Comparison of ENCODE assay signal across 23 mouse cellular contexts in the genomic region with DNA sequence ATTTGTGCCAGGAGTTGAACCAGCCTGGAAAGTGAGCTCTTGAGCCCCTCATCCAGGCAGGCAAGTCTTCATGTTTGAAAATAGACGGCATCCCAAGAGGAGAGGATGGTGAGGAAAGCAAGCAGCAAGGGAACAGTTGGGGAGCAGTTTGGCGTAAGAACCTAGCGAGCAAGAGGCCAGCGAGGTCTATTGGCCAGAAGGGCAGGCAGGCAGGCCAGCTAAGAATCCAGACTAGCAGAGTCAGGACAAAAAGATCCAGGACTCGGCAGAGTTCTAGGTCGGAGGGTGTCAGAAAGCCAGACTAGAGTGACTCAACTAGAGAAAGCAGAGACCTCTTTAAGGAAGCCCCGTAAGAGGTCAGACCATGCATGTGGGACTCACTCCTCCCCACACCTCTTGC.
A peak's percentile ranks its signal among the peaks of the same experiment; 100 is the strongest.
DNase-seq lines count a peak whose midpoint lies in the region; ATAC-seq lines count a peak whose summit lies in the region.
"Had no signal": no experiment of that assay in that cellular context is flagged by ENCODE, and none has a peak within 500 bp of the region (broad histone marks: within the 10 kb centered on the region; RNA-seq: fewer than 3 reads in every experiment).

No protein-coding gene starts in this region.

- H3K9ac ChIP-seq in heart, embryonic 11.5 days (ENCODE audit: low read depth, low read length) = no peak overlapping the region
- H3K9ac ChIP-seq in kidney, embryonic 14.5 days (ENCODE audit: low read depth, low read length) = no peak overlapping the region
- no peak overlapping the region for H3K9ac ChIP-seq in midbrain, embryonic 15.5 days
- H3K9ac ChIP-seq: forebrain, embryonic 13.5 days; heart, embryonic 15.5 days; limb, embryonic 13.5 days; liver, embryonic 12.5 days; neural tube, embryonic 13.5 days; stomach, embryonic 15.5 days had no signal

- no peaks in the 10 kb centered on the region for H3K9me3 ChIP-seq in heart, embryonic 11.5 days (replicated peaks; ENCODE audit: control insufficient read depth, low read length)
- no peaks in the 10 kb centered on the region for H3K9me3 ChIP-seq in kidney, embryonic 14.5 days (ENCODE audit: control insufficient read depth, low read length)
- no peaks in the 10 kb centered on the region for H3K9me3 ChIP-seq in midbrain, embryonic 15.5 days
- H3K9me3 ChIP-seq: forebrain, embryonic 13.5 days; heart, embryonic 15.5 days; limb, embryonic 13.5 days; liver, embryonic 12.5 days; neural tube, embryonic 13.5 days; stomach, embryonic 15.5 days had no signal

- no peak for ATAC-seq in heart, embryonic 11.5 days (replicated peaks; ENCODE audit: insufficient number of reproducible peaks, low FRiP score, low TSS enrichment)
- no peak for ATAC-seq in kidney, embryonic 14.5 days (ENCODE audit: low FRiP score, low TSS enrichment)
- no peak for ATAC-seq in midbrain, embryonic 15.5 days (replicated peaks)
- ATAC-seq: forebrain, embryonic 13.5 days; hindbrain, postnatal 0 days; intestine, embryonic 16.5 days; liver, embryonic 12.5 days had no signal

- no peak overlapping the region for H3K4me3 ChIP-seq in heart, embryonic 11.5 days (ENCODE audit: low read depth, low read length)
- no peak overlapping the region for H3K4me3 ChIP-seq in kidney, embryonic 14.5 days (ENCODE audit: low read length)
- no peak overlapping the region for H3K4me3 ChIP-seq in midbrain, embryonic 15.5 days
- H3K4me3 ChIP-seq: forebrain, embryonic 13.5 days; heart, embryonic 15.5 days; limb, embryonic 13.5 days; liver, embryonic 12.5 days; myocyte; neural tube, embryonic 13.5 days; stomach, embryonic 15.5 days had no signal

- H3K4me2 ChIP-seq in heart, embryonic 11.5 days = no peak overlapping the region
- no peak overlapping the region for H3K4me2 ChIP-seq in kidney, embryonic 14.5 days (replicated peaks; ENCODE audit: low read depth, low read length)
- no peak overlapping the region for H3K4me2 ChIP-seq in midbrain, embryonic 15.5 days
- H3K4me2 ChIP-seq: forebrain, embryonic 13.5 days; heart, embryonic 15.5 days; limb, embryonic 13.5 days; liver, embryonic 12.5 days; neural tube, embryonic 13.5 days; stomach, embryonic 15.5 days had no signal

- H3K27me3 ChIP-seq in heart, embryonic 11.5 days (ENCODE audit: control insufficient read depth, insufficient read depth, low read length) = no peaks in the 10 kb centered on the region
- no peaks in the 10 kb centered on the region for H3K27me3 ChIP-seq in kidney, embryonic 14.5 days (ENCODE audit: control insufficient read depth, insufficient read depth, low read length)
- H3K27me3 ChIP-seq in midbrain, embryonic 15.5 days (replicated peaks) = no peaks in the 10 kb centered on the region
- H3K27me3 ChIP-seq: heart, embryonic 15.5 days; liver, embryonic 12.5 days; stomach, embryonic 15.5 days had no signal

- 67% methylated on average over 7 of the region's 7 CpGs for WGBS in heart, embryonic 11.5 days (ENCODE audit: insufficient replicate concordance)
- 71% methylated on average over 7 of the region's 7 CpGs for WGBS in kidney, embryonic 14.5 days
- WGBS in midbrain, embryonic 15.5 days = 78% methylated on average over 7 of the region's 7 CpGs

- H3K4me1 ChIP-seq in heart, embryonic 11.5 days (ENCODE audit: control insufficient read depth, insufficient read depth, low read length) = no peaks in the 10 kb centered on the region
- H3K4me1 ChIP-seq in kidney, embryonic 14.5 days (ENCODE audit: control insufficient read depth, insufficient read depth, low read length) = peaks cover 7% of the 10 kb centered on the region; the same call in 1 of the 2 replicates
- peaks cover 22% of the 10 kb centered on the region for H3K4me1 ChIP-seq in midbrain, embryonic 15.5 days
- H3K4me1 ChIP-seq: heart, embryonic 15.5 days; liver, embryonic 12.5 days; stomach, embryonic 15.5 days had no signal

- peak; percentile 13 for DNase-seq in heart, adult 8-10 months (ENCODE audit: low spot score)
- peak; percentile 27 to 50 for DNase-seq in kidney, postnatal 36 days
- peak; percentile 38 for DNase-seq in gastrocnemius, postnatal 10 days
- peak; percentile 33 for DNase-seq in skeletal muscle tissue, adult 2 months (ENCODE audit: low read depth, low spot score)
- DNase-seq: cerebellum, adult 9-10 months; layer of hippocampus, postnatal 36 days; lung, adult 18-20 months; lung, postnatal 10 days; midbrain, embryonic 14.5 days; thymus, adult 18-20 months; thymus, postnatal 4 days had no signal

- no peaks in the 10 kb centered on the region for H3K36me3 ChIP-seq in heart, embryonic 11.5 days (ENCODE audit: control insufficient read depth, insufficient read depth, low read length)
- H3K36me3 ChIP-seq in kidney, embryonic 14.5 days (ENCODE audit: control insufficient read depth, insufficient read depth, low read length) = no peaks in the 10 kb centered on the region
- H3K36me3 ChIP-seq in midbrain, embryonic 15.5 days (replicated peaks) = no peaks in the 10 kb centered on the region
- H3K36me3 ChIP-seq: heart, embryonic 15.5 days; neural tube, embryonic 13.5 days; stomach, embryonic 15.5 days had no signal

- no peak overlapping the region for H3K27ac ChIP-seq in heart, embryonic 11.5 days (ENCODE audit: low read depth, low read length)
- no peak overlapping the region for H3K27ac ChIP-seq in kidney, embryonic 14.5 days (ENCODE audit: low read depth, low read length)
- H3K27ac ChIP-seq in midbrain, embryonic 15.5 days = no peak overlapping the region
- H3K27ac ChIP-seq: forebrain, embryonic 13.5 days; heart, embryonic 15.5 days; hindbrain, postnatal 0 days; limb, embryonic 13.5 days; liver, embryonic 12.5 days; neural tube, embryonic 13.5 days; stomach, embryonic 15.5 days had no signal
